Mouse (Mus musculus): ENCODE data around the gene Sucla2. TPM values are rescaled to one million over a fixed set of nuclear protein-coding genes. Genes with fewer than 3 reads are reported as not detected.
"Not testable (repeated sequence)": the region's sequence is repeated elsewhere in the genome, so short reads cannot be mapped to it uniquely, and the experiment has no call there.

Gene Sucla2
- total RNA-seq, 1 experiment from 2014 or later: 291 TPM

DNA sequence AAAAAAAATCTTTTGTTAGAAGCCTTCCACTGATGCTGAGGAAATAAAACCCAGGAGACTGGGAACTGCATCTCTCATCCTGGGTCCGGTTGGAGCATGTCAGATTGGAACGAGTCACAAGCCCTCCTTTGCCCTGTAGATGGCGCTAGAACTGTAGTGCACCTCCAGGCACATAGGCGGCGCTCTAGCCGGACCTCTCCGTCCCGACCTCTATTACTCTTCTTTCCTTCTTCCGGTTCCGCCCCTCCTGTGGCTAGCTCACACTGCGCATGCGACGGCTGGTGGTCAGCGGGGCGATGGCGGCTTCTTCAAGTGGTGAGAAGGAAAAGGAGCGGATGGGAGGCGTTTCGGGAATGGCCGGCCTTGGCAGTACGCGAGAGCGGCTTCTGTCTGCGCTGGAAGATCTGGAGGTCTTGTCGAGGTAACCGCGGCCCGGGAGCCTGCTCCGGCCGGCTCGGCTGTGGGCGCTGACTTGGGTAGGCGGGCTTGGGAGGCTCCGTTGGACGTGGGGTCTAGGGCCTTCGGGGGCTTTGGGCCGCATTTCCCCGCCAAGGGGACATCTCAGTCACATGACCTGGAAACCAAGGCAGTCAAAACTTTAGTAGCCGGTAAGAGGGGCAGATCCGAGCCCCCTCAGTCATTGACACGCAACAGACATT, 15.2 kb upstream of the Sucla2 start, which contains the start of gene Med4:
Gene Med4 (plus strand): TSS at position 261 of the 659 bp plus-strand sequence.
- peak; percentile 93 for DNase-seq

- DNase-seq: no peak
Observed at GRCm38 (mm10) chr14:73524136-73524535, 983 bp upstream of the Sucla2 start.

GRCm38 (mm10) chr14:73528661-73529060, 3.5 kb downstream of the Sucla2 start:
- not testable (repeated sequence) for DNase-seq

DNA sequence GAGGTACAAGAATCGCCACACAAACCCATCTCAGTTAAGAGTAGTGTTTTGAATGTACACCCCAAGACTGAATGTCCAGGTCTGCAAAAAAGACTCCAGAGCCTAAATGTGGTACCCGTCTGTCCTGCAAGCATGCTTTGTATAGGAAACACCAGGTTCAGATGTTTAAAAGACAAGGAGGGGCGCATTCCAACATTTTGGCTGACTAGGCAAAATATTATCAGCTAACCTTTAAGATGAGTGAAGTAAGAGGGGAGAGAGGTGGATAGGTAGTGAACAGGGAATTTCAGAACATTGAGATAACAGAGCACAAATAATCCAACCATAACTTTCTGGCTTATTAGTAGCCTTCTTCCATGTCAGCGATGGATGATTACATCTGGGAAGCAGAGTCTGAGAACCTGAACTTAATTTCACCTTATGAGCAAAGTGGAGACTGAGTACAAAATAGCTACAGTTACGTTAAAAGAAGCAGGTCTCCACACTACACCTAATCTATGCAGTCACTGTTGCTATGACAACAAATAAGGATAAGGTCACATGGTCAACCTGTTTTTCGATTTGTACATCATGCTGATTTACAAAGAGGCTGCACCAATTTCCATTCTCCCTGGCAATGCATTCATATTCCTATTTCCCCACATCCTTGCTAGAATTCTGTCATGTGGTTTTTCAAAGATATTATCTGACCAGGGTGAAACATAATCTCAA, 8.8 kb downstream of the Sucla2 start:
- no peak for DNase-seq

GRCm38 (mm10) chr14:73535641-73536040, 10.5 kb downstream of the Sucla2 start:
- no peak for DNase-seq

GRCm38 (mm10) chr14:73543781-73544180, 18.7 kb downstream of the Sucla2 start:
- DNase-seq: no peak

DNA sequence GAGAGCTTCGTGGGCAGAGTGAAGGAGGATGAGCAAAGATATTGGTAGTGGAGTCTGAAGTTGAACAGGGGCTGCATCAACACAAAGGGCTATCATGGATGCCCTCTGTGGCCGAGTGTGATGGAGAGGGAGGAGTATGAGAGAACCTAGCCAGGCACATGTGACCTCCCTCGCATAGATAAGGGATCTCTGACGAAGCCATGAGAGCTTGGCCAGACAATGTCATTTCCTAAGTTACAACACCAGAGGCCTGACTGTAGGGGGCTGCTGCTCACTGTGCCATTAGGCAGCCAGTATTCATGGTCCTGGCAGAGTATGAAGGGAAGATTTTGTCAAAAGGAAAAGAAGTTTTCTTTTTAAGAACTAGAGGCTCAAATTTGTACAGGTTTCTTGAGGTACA, 21.9 kb downstream of the Sucla2 start:
- no peak for DNase-seq

DNA sequence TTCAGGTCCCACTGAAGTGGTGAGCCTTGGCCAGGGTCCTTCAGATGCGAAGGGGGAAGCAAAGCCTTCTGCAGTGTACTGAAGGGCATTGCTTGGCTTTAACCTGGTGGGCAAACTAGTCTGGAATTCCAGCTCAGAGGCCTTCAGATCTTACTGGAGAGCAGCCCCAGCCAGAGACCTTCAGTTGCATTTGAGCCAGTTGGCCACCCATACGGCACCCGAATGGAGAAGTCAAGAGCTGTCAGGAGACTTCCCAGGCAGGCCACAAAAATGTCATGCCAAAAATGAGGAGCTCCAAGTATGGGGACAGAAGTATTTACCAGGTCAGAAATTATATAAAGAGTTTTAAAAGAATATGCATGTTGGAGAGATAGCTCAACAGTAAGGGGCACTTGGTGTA, 22.9 kb downstream of the Sucla2 start, which contains the start of gene Nudt15:
Gene Nudt15 (minus strand): TSS at position 192 of the 400 bp plus-strand sequence.
- DNase-seq: no peak

GRCm38 (mm10) chr14:73550291-73550690, 25.2 kb downstream of the Sucla2 start:
- no peak for DNase-seq

DNA sequence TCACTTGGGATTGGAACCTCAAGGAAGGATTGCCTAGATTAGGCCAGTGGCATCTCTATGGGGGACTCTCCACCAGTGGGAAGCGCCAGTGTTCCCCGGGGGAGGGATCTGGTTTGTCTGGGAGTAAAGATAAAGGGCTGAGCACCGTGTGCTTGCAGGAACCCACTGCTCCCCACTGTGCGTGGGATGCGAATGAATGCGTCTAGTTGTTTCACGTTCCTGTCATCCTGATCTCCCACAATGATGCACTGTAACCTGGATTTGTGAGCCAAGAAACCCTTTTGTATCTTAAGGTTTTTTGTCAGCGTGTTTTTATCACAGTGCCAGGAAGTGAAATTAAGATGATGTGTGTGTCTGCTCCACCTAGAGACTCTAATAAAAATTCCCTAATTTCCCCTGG, 25.6 kb downstream of the Sucla2 start:
- DNase-seq: no peak

DNA sequence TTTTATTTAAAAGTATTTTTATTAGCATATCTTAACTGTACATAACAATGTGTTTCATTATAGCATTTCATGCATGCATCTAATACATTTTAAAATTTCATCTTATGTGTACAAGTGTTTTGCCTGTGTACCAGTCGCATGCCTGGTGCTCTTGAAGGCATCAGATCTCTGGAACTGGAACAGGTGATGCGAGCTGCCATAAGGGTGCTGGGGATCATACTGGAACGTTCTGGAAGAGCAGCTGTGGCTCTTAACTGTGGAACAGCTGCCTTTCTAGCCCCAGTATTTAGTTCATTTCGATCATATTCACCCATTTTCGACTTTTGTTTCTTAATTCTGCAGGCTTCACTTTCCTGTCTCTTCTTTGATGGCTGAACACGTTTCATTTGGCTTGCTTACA, 26.0 kb downstream of the Sucla2 start:
- no peak for DNase-seq

- DNase-seq: peak; percentile 99
Observed at GRCm38 (mm10) chr14:73552341-73553121, 27.4 kb downstream of the Sucla2 start.

- DNase-seq: no peak
Observed at GRCm38 (mm10) chr14:73553122-73553696, 28.1 kb downstream of the Sucla2 start.

DNA sequence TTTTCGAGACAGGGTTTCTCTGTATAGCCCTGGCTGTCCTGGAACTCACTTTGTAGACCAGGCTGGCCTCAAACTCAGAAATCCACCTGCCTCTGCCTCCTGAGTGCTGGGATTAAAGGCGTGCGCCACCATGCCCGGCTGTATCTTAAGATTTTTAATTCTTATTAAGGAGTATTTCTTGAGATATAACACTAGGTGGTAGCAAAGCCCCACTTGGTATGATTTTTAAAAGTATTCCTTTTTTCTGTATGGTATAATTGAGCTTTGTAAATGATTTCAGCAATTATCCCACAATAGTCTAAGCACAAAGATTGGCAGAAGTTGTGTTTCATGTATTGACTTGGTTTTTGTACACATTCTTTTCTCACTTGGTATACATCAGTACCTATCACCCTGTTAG, 44.7 kb downstream of the Sucla2 start:
- DNase-seq: not testable (repeated sequence)

GRCm38 (mm10) chr14:73571143-73571542, 46.0 kb downstream of the Sucla2 start:
- DNase-seq: no peak

- DNase-seq: no peak
Observed at GRCm38 (mm10) chr14:73574053-73574452, 48.9 kb downstream of the Sucla2 start.

DNA sequence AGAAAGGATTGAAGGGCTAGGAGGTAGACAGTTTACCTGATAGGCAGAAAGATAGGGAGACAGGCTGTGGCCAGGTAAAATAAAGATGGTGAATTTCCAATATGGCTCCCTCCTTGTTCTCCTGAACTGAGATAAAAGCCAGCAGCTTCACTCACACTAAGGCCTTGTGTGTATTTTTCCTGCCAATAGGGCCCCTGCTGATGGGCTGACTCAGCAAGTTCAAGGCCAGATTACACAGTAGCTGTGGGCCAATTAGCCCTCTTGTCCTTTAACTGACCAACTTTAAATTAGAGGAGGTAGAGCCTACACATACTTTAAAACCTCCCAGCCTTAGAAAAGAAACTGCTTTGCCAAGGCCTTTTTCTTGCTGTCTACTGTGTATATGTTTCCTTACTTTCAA, 51.2 kb downstream of the Sucla2 start:
- peak; percentile 10 for DNase-seq

DNA sequence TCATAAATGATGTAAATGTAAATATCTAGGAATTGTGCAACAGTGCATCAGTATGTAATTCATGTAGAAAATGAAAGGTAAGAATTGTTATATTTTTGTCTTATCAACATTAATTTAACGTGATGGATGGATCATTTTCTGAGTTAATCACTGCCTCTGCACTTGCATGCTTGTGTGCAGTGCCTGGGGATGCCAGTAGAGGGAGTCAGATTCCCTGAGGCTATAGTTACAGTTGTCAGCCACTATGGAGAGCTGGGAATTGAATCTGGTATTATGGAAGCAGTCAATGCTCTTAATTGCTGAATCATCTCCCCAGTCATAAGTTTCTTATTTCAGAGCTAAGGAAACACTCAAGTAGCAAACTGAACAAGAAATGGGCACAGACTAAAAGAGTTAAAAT, 63.0 kb downstream of the Sucla2 start:
- DNase-seq: no peak

DNA sequence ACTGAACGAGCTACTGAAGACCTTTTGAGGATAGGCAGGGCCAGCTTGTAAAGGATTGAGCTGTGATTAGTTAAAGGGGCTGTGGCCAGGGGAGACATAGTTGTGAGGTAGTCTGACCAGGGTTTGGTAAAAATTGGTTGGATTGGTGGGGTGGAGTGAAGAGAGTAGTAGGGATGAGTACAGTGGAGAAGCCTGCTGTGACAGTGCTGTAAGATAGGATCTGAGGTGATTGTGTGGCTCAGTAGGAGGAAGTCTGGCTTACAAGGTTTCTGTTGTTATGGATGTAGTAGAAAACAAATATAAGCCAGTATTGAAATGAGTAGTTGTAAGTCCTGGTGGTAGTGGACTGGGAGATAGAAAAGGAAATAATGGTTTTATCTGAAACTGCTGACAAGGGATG, 67.0 kb downstream of the Sucla2 start:
- DNase-seq: no peak

DNA sequence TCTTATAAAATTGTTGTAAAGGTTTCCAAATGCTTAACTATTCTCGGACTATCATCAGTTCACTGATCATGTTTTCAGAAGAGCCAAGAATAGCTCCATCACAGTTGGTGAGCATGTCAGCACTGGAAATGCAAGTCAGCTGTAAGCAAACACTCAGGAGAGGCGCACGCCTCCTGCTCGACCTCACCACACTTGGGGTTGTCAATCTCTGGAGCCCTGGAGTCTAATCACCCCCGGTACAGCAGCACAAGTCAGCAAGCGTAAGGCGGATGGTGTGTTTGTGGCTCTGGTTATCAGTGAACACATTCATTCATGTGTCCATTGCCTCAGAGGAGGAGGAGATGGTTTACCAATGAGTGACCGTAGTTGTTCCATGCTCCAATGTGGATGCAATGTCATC, 74.6 kb downstream of the Sucla2 start:
- DNase-seq: no peak

DNA sequence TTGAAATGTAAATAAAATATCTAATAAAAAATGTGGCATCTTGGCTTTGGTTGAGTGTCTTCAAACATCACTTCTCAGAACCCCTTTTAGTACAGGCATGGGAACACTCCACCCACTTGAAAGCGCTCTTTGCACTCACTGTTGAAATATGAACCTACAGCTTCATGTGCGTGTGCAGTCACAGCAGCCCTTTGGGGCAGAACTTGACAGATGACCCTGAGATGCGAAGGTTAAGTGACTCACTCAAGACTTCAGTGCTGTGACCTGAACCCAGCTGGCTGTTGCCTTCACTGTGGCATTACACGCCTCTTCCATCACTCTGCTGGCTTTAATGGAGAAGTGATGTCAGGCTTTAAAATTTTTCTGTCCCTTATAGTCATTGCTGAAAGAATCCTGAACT, 82.6 kb downstream of the Sucla2 start:
- peak; percentile 15 for DNase-seq

- no peak for DNase-seq
Observed at GRCm38 (mm10) chr14:73608668-73609481, 83.8 kb downstream of the Sucla2 start.
